Mouse (Mus musculus): Measurements from ENCODE around the gene Adamtsl3.

Gene Adamtsl3

DNA sequence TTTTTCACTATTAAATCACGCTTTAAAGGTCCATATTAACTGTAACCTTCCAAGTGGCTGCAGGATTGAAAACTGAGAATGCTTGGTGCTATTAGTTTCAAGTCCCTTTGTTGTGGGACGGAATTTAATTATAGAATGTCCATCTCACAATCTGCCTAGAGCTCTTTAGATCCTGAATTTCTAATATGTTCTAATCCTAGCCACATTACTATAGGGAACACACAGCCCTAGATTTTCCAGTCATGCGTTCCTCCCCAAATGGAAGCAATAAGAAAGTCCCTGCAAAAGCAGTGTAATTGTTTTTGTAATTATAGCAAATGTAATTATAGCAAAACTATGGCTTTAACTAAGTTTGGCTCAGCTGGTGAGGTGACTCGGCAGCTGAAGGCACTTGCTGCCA is 161.6 kb downstream of the Adamtsl3 start:
- in situ Hi-C loops (cut with MboI, MseI): loop anchor here (5.0 kb wide), 2 partner anchors 35 to 60 kb away; no protein-coding TSS in a partner anchor

DNA sequence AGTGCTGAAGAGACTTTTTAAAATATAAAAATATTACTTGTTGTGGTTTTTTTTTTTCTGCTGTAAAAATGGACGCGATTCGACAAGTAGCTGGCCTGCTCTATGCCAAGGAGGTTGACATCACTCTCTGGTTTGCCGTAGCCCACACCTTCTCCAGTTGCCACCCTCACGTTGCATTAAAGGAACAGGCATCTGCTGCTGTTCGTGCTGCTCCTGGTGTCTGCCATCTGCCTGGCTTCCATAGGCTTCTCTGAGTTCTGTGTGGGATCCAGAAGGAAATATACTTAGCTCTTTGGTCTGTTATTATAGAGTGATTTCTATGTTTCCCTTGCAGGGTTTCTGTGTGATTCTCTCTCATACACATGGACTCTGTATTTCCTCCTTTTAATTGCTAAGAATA is 165.8 kb downstream of the Adamtsl3 start:
- in situ Hi-C loops (cut with MboI, MseI): no loop called here

DNA sequence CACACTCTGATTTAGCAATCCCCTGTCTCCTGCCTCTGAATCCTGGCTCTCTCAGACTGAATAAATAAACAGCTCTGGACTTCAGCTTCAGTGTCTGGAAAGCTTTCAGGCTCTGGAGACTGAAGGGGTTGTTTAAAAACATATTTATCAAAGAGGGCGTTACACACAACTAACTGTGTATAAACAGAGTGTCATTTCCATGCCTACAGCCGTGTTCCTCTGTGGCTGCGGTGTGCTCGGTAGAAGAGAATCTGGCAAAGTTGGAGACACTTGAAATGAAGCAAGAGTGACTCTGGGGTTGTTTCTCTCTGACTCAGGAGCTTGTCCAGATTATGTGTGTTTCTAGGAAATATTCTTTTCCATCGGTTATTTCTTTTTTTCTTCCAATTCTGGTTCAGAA is 167.0 kb downstream of the Adamtsl3 start:
- in situ Hi-C loops (cut with MboI, MseI): no loop called here

DNA sequence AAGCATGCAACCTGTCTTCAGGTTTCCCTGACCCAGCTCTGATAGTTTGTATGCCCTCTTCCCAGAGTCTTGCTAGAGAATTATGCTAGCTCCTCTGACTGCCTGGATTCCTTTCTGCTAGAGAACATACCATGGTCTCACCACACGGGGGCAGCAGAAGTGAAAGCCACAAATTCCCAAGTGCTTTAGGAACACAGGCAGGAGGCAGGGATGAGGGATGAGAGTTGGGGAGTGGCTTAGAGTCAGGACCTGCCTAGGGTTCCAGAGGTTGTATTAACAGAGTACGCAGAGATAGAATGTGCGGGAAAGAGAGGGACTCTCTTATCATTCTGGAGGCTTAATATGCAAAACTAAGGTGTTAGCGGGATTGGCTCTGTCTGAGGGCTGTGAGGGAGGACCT is 168.6 kb downstream of the Adamtsl3 start:
- in situ Hi-C loops (cut with MboI, MseI): no loop called here

DNA sequence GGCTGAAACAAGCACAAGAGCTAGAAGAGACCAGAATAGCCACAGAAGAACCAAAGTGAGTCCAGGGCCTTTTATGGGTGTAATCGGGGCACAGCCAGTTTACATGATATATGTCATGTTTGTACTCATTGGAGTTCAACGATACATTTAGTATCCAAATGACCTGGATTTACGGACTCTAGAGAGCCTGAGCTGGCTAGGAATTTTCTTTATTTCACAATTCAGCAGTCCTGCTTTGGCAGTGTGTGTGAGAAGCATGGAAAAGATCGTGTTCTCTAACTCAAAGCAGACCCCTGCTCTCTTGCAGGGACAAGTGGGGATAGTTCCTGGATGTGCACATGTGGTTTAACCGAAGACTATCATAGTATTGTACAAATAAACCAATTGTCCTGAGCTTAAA is 195.1 kb downstream of the Adamtsl3 start:
- in situ Hi-C loops (cut with MboI, MseI): no loop called here

DNA sequence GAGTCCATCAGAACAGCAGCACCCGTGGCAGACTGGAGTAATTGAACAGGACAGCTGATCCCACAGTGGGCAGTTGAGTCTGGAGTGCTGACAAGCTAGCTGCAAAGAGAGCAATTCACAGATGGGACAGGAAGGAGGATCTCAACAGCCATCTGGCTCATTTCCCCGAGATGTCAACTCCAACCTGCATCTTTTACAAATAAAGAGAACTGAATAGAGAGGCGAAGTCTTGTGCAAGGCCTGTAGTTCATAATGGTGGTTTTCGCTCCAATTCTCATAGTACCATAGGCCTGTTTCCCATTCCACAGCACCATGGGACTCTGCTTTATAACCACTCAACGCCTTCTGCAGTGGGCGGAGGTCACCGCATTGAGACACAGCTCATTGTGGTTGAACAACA is 195.9 kb downstream of the Adamtsl3 start:
- in situ Hi-C loops (cut with MboI, MseI): no loop called here

DNA sequence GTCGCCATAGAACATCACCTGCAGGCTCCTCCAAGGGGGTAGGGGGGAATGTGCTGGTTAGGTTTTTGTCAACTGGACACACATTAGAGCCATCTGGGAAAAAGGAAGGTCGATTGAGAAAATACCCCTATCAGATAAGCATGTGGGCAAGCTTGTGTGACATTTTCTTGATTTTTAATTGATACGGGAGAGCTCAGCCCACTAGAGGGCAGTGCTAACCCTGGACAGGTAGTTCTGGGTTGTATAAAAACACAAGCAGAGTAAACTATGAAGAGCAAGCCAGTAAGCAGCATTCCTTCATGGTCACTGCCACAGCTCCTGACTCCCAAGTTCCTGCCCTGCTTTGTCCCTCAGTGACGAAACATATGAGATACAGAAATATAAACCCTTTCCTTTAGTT is 197.7 kb downstream of the Adamtsl3 start:
- in situ Hi-C loops (cut with MboI, MseI): no loop called here

DNA sequence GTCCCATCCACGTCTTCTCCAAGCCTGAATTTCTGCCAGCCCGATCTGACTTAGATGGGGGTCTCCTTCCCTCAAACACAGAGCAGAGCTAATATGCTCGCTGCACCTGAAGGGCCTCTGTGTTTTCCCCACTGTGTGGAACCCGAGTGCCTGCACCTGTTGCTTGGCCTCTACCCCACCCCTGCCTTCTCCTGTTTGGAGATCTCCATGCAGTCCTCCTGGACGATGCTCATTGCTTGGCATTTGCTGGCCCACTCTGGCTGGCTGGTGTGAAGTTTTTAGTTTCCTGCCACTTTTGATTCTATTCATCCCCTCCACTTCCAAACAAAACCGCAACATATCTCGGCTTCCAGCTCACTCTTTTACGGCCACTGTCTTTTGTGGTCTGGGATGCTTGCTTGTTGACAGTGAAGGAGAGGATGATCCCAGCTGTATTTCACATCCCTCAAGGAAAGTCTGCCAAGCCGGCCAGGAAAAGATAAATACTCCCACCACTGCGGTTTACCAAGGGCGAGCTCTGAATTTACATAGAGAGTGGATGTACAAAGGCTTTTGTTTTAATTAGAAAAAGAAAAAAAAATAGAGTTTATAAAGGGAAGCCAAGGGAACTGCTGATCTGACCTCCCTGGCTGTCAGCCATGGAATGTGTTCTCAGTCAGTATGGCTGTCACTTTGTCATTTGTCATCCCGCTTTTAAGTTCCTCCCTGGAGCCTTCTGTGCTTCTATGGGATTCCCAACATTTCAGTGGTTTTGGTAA is 198.4 kb downstream of the Adamtsl3 start:
- in situ Hi-C loops (cut with MboI, MseI): no loop called here

DNA sequence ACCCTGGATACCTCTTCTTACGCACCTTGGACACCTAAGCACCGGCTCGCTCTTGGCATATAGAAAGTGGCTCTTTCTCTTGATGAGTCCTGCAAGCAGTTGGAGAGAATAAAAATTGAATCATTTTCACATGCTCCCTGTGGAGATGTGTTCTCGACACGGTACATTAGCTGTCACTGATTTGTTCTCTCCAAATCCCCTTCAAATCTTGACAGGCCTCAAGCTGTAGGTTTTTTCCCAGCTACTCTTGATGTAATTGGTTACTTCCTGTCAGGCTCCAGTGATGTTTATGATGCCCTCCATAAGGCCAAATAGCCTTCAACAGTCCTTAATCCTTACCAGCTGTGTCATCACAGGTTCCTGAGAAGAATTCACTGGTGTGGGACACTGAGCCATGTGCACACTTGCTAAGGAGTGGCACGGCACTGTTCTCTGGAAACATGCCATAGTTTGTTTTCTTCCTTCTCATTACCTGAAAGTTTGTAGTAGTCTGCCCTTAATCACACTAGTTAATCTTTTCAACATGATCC is 209.0 kb downstream of the Adamtsl3 start:
- in situ Hi-C loops (cut with MboI, MseI): no loop called here

DNA sequence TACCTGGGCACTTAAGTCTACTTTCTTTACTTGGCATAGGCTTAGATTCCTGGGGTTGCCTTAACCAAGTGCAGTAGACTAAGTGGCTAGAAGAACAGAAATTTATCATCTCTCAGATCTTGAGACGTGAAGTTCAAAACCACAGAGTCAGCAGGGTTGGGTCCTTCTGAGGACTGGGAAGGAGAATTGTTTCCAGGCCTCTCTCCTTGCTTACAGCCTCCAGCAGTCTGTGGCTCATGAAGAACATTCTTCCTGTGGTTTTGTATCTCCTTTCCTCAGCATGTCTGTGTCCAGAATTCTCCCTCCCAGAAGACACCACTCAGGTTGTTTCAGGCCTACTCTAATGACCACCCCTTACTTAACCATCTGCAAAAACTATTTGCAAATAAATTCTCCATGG is 216.5 kb downstream of the Adamtsl3 start:
- in situ Hi-C loops (cut with MboI, MseI): no loop called here

DNA sequence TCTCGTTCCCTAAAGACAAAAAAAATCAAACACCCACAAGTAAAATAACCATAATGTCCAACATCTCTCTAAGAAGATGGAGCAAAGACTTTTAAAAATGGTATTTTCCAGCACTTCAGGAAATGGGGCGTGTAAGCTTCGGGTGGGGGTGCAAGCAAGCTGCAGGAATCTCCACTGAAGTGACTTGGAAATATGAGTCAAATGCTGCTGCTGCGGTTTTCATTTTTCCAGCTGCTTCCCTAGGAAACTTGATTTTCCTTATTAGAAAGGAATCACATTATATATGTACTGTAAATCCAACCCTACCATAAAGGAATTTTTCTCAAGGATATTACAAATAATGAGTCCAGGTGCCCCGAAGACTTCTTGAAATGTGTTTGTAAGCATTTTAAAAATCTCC is 220.3 kb downstream of the Adamtsl3 start:
- in situ Hi-C loops (cut with MboI, MseI): no loop called here

DNA sequence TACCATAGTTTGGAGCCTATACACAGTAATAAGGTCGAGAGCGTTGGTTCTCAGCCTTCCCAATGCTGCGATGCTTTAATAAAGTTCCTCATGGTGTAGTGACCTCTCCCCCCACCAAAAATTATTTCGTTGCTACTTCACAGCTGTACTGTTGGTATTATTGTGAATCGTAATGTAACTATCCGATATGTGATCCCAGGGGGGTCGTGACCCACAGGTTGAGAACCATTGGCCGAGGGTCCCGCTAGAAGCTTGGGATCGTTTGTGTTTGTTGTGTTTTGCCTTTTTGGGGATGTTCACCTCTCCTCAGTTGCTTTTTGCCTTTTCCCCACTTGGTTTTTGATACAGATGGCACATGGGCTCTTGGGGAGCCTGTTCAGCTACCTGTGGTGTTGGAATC is 220.9 kb downstream of the Adamtsl3 start:
- in situ Hi-C loops (cut with MboI, MseI): no loop called here

DNA sequence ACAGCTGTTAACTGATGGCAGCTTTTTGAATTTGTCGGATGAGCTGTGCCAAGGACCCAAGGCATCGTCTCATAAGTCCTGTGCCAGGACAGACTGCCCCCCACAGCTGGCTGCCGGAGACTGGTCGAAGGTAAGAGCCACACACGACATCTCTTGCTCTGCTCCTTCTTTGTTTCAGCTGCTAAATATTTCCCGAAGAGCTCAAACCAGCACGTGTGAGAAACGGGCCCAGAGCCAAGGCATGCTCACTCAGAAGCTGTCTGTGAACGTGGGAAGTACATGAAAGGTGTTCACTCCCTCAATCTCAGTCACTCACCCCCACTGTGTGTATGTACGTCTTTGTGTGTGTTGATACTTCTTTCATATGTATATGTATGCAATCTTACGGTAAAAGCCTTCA is 221.6 kb downstream of the Adamtsl3 start:
- in situ Hi-C loops (cut with MboI, MseI): no loop called here

DNA sequence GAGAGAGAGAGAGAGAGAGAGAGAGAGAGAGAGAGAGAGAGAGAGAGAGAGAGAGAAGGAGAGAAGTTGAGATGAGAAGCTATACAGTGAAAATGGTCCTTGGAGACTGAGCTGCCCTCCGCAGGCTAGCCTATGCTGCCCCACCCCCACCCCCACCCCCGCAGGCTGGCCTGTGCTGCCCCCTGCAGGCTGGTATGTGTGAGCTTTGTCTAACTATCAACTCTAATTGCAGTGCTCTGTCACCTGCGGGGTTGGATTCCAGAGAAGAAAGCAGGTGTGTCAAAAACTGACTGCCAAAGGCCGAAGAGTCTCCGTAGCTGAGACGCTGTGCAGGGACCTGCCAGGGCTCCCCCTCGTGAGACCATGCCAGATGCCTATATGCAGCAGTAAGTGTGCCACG is 231.2 kb downstream of the Adamtsl3 start:
- in situ Hi-C loops (cut with MboI, MseI): no loop called here

DNA sequence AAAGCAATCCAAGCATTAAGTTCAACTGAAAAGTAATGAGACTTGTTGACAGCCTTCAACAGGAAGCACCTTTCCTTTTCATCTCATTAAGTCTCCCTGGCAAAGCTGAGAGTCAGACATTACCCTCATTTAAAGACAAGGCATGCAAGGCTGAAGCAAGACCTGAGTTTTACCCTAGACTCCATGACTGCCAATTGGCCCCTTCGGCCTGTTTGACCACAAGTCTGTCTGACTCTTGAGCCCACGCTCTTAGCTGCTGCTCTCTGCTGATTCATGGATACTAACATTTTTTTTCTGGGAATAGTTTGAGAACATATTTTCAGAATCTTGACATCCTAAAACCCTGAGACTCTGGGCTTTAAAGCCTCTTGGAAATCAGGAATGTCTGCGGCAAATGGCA is 232.3 kb downstream of the Adamtsl3 start:
- in situ Hi-C loops (cut with MboI, MseI): no loop called here

DNA sequence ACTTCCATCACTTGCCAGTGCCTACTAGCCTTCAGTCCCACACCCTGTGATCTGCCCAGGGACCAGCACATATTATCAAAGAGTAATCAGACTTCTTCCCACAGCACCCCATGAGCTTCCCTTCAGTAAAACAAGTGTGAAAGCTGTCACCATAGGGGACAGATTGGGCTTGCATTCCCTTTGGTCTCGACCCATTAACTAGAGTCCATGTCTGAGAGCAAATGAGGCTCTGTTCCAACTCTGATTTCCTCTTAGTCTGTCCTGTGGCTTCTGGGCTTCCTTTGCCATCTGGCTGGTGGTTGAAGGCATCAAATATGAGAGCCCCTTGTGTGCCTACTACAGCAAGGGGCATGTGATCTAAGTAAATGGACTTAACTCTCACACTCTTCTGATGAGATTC is 237.5 kb downstream of the Adamtsl3 start:
- in situ Hi-C loops (cut with MboI, MseI): no loop called here

DNA sequence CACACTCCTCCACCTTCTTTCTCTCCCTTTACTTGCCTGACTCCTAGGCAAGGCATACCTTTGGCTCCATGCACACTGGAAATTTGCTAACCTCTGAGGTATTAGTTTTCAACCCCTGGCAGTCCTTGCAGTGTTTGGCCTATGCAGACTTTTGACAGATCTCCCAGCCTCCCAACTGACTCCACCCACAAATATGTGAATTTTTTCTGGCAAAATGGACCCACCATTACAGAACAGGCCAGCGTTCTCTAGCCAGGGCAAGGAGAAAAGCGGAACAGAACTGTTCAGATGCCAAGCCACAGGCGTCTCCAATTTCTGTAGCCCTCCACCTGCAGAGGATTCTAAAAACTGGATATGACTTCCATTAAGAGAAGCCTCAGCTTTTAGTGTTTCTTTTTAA is 244.5 kb downstream of the Adamtsl3 start:
- in situ Hi-C loops (cut with MboI, MseI): no loop called here

DNA sequence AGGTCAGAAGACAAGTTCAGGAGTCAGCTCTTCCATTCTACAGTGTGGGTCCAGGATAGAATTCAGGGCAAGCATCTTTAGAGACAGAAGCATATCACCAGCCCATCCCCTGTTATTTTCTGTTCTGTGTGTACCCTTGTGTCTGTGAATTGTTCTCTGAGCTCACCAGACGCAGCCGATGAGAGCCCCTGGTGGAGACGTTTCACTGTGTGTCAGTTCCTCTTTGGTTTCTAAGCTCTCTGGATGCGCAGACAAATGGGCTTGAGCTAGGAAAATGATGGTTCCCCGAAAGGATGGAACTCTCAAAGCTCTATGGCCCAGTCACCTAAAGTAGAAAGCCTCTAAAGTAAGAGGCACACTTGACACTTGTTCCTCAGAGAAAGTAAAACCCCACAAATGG is 246.3 kb downstream of the Adamtsl3 start:
- in situ Hi-C loops (cut with MboI, MseI): no loop called here

DNA sequence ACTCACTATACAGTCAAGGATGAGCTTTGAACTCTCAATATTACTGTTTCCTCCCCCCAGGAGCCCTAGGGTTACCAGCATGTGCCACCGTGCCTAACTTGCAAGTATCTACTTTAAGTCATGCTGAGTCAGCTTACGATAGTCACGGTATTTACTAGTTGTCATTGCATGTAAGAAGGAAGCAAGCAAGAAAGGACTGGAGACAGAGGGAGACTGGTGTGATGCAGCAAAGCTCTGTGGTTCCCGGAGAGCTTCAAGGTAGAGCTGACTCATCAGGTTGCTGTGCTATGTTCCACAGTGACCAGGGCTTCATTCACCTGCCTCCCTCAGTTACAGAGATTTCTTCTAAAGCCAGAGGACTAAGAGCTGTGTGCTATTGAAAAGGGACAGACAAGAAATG is 247.0 kb downstream of the Adamtsl3 start:
- in situ Hi-C loops (cut with MboI, MseI): no loop called here

DNA sequence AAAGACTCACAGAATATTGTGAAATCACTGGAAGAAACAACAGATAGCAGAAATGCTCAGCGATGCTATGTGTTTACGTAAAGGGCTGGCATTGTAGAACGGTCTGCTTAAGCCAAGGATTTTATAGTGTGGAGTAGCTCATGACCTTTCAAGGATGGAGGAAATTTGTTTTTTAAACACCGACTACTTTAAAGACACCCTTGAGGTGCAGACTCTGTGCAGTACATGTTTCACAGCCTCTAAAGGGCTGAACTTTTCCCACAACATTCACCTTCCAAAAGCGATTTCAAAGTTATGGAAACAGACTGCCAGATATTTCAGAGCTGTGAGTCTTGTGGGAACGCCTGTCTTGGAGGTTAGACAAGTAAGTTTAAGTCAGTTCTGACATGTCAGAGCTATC is 255.4 kb downstream of the Adamtsl3 start:
- in situ Hi-C loops (cut with MboI, MseI): no loop called here

DNA sequence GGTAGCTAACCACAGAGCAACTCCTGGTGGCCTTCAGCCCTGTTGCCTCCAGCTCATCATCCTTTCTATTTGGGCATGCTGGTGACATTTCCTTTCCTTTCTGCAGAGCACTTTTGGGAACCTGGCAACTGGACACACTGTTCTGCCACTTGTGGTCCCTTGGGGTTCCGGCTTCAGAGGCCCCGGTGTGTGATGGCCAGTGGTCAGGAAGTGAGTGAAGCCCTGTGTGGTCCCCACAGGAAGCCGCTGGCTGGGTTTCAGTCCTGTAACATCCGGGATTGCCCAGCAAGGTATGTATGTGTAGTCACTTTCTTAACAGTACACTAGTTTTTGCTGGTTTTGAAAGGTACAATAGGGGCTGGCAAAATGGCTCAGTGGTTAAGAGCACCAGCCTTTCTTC is 266.5 kb downstream of the Adamtsl3 start:
- in situ Hi-C loops (cut with MboI, MseI): no loop called here

DNA sequence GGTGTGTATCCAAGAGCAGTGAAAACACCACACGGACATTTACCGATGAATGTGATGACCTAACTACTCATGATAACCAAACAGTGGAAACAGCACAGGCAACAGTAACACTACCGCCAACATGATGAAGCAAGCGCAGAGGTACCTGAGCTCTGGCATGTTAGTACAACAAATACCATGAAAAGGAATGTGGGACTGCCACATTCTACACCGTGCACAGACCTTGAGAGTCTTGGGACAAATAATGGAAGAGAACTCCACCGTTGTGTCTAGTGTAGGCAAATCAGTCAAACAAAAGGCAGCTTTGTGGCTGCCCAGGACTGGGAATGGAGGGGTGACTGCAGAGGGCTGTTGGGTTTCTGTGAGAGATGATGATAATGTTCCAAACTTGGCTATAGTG is 269.9 kb downstream of the Adamtsl3 start:
- in situ Hi-C loops (cut with MboI, MseI): no loop called here

DNA sequence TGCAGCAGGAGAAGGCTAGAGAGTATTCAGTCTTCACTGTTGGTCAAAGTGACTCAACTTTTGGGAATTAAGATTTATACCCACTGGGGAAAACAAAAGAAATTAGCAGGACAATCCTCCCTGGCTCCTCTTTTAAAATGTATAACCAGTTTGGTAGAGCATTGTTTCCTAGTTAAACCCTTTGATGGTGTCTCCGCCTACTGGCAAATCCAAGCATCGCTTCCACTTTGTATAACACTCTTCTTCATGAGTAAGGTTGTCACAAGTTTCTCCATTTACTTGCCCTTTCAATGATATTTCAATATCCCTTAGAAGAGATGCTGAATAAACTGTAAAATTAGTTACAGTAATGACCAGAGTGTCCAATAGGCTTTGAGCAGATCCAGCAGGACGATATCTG is 274.1 kb downstream of the Adamtsl3 start:
- in situ Hi-C loops (cut with MboI, MseI): loop anchor here in 1 of 2 experiments (10.0 kb wide), 1 partner anchor 1145 kb away; no protein-coding TSS in a partner anchor

DNA sequence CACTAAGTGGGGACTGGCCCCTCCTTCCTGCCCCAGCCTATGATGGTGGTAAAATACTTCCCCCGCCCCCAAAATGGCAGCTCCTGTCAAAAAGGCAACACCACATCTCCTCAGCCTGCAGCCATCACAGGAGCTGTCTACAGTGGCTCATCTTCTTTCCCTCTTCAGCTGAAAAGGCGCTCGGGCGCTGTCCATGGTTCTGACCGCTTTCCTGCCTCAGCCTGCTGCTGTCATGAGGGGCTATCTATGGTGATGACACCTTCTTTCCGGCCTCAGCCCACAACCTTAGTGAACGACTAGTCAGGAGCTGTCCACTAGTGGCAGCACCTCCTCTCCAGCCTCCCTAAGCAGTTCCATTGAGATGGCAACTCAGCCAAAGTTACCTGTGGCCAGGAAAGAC is 289.8 kb downstream of the Adamtsl3 start:
- in situ Hi-C loops (cut with MboI, MseI): no loop called here
